Mouse (Mus musculus) bone marrow macrophage, adult 2 months (primary cell): ENCODE results near the gene Kif5c. TPM values are rescaled to one million over a fixed set of nuclear protein-coding genes. Genes with fewer than 3 reads are reported as not detected.

Source experiments
- H3K27ac ChIP-seq: 2 replicates; pipeline ENCODE4 v1.5.1; 2012; ENCODE audit warnings: low read depth, low read length; ENCODE audit not compliant: insufficient read depth
- H3K4me1 ChIP-seq: 2 replicates; pipeline ENCODE4 v1.6.1; 2012; ENCODE audit warnings: low read length; ENCODE audit not compliant: control insufficient read depth, insufficient read depth
- H3K4me3 ChIP-seq: 2 replicates; pipeline ENCODE4 v1.5.1; 2012; ENCODE audit warnings: mild to moderate bottlenecking, low read length, moderate library complexity; ENCODE audit not compliant: insufficient read depth
- CTCF ChIP-seq: IDR thresholded peaks from 2 replicates; pipeline ENCODE4 v1.5.1; 2012; ENCODE audit warnings: low read depth, mild to moderate bottlenecking, low read length, moderate library complexity
- POLR2A ChIP-seq: IDR thresholded peaks from 2 replicates; pipeline ENCODE4 v1.6.1; 2012; ENCODE audit warnings: mild to moderate bottlenecking, low read depth, low read length, borderline replicate concordance
- polyA plus RNA-seq: library from polyadenylated mRNA; stranded (reverse); fragments of >200 nt; gene quantifications from 2 replicates; pipeline ENCODE4 v1.2.4, GENCODE M21; 2012; ENCODE audit not compliant: missing spikeins, insufficient read depth, insufficient read length

Kif5c gene
- polyA plus RNA-seq, 1 experiment = 7.3 TPM

DNA sequence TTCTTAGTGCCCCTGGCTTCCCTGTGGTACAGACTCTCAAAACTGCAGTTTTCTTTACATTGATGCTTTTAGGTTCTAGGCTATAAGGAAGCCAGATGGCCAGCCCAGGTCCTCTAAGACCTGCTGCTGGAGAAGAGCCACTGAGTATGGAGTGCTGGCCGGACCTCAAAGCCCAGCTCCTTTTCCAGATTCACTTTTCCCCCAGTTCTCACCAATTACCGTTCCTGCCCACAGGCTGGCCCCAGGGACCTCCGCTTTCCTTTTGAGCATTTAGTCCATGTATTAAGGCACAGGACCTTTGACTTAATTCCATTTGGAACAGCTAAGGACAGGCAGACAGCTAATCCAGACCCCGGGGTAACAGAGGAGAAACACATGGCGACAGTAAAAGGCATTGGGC is 28.6 kb upstream of the Kif5c start:
- TF ChIP-seq CTCF (no peak), POLR2A (no peak)
- Histone ChIP-seq H3K4me1 (no peaks in the 10 kb centered on the region), H3K27ac (no peak overlapping the region), H3K4me3 (no peak overlapping the region)

DNA sequence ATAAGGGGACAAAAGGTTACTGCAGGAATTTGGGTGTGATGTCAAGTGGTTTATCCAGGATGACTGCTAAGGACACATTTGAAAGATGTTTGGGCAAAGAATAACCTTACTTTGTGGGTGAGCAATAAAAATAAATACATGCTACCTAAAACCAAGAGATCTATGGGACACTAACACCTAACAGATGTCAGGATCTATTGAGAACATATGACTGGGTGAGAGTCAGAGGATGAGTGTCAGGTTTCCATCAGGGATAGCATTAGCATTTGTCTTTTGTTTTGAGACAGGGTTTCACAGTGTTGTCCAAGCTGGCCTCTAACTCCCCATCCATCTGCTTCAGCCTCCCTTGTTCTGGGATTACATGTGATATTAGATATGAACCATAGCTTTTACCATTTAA is 26.2 kb upstream of the Kif5c start:
- H3K4me1 ChIP-seq = no peaks in the 10 kb centered on the region
- H3K4me3 ChIP-seq = no peak overlapping the region
- H3K27ac ChIP-seq = no peak overlapping the region
- TF ChIP-seq POLR2A (no peak), CTCF (no peak)

DNA sequence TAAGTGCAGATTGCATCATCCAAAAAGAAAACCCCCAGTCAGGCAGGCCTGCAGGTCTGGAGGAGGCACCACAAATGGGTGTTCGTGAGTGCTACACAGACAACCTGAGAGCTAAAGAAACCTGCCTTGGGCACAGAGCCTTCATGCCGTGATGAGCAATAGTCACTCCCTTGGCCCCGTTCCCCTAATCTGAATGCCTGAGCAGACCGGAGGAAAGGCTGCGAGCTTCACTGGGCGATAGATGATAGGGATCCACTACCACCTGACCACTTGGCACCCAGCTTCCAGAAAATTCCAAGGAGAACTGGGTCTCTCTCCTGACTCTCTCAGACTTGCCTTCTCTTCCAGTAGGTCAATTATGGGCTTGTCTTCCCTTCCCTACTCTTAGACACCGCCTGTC is 24.2 kb upstream of the Kif5c start:
- no peaks in the 10 kb centered on the region for H3K4me1 ChIP-seq
- no peak overlapping the region for H3K4me3 ChIP-seq
- TF ChIP-seq POLR2A (no peak), CTCF (no peak)
- H3K27ac ChIP-seq = no peak overlapping the region

DNA sequence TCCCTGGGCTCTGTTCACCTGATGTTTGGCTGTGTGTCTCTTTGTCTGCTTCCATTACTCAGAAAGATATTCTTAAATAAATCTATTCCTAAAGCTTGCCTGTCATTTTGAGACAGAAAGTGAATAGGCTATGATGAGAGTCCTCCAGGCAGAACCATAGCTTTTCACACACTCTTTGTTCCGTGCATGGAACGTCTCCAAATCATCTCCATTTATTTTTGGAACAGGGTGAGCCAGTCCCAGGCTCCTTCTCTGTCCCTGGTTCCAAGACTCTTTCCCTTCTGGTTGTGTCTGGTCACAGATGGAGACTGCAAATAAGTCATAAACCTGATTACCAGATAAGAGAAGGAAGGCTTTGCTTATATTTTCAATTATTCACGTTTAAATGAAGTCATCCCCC is 22.8 kb upstream of the Kif5c start:
- no peaks in the 10 kb centered on the region for H3K4me1 ChIP-seq
- H3K4me3 ChIP-seq = no peak overlapping the region
- no peak overlapping the region for H3K27ac ChIP-seq
- TF ChIP-seq POLR2A (no peak), CTCF (no peak)

DNA sequence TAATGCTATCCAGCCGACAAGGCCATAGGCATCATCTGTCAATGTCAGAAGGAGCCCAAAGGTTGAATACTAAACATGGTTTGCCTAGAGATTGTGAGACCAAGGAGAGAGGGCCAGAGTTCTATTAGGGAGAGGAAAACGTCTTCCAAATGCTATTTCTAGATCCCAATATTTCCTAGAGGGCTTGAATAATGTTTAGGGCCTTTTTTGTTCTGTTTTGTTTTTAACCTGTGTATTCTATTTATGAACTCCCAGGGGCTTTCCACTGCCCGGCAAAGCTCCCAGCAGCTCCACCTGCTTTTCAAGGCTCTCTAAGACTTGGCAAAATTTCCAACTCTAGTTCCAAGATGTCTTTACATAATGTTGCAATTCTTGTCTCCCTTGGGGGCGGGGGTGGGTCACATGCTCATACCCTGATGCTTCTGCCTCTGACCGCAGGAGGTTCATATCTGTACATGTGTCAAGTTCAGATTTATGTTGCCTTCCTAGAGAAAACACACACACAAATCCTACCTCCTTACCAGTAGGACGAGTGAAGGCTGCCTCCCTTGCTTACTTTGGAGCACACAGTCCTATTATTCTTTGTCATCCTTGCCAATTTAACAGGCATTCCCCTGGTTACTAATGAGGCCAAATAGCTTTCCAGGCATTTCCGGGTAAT is 18.9 kb upstream of the Kif5c start:
- no peak overlapping the region for H3K27ac ChIP-seq
- no peaks in the 10 kb centered on the region for H3K4me1 ChIP-seq
- TF ChIP-seq POLR2A = no peak
- no peak for TF ChIP-seq CTCF
- H3K4me3 ChIP-seq = no peak overlapping the region

DNA sequence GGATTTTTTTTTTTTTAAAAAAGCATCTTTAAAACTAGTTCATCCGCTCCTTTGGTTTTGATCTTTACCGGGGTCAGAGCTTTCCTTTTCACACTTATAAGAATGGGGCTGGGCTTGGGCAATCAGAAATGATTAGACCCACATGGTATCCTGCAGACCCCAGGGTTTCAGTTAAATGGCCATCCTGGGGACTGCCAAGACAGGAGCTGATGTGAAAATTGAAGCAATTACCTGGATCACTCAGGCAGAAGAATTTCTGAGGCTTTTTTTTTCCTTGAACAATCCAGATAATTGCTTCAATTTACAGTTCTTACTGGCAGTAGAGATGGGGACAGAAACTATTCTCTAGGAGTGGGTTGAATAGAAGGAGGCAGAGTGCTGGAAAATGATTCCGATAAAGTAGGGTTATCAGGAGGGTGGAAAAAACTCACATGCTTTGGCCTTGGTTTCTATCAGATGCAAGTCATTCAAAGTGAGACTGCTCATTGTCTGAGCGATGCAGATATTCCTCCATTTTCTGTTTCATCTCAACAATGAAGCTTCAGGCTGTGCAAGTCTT is 16.2 kb upstream of the Kif5c start:
- Histone ChIP-seq H3K4me3 (no peak overlapping the region), H3K4me1 (no peaks in the 10 kb centered on the region), H3K27ac (no peak overlapping the region)
- no peak for TF ChIP-seq CTCF
- TF ChIP-seq POLR2A = no peak

DNA sequence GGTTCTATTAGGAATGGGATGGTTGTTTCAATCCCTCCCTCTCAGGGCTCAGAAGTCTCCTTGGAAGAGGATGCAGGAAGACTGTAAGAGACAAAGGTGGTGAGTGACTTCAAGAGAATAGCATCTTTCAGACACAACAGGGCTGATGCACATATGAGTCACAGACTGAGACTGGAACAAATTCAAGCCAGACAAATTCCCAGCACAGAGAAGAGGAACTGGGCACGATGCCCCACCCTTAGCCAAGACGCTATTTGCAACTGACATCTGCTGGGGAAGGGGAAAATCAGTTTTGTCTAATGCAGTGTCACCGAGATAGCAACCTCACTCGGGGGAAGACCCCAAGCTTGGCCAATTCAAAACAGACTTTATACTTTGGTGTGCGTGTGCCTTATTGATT is 9.5 kb upstream of the Kif5c start:
- Histone ChIP-seq H3K4me3 (no peak overlapping the region), H3K4me1 (no peaks in the 10 kb centered on the region), H3K27ac (no peak overlapping the region)
- TF ChIP-seq CTCF (no peak), POLR2A (no peak)

DNA sequence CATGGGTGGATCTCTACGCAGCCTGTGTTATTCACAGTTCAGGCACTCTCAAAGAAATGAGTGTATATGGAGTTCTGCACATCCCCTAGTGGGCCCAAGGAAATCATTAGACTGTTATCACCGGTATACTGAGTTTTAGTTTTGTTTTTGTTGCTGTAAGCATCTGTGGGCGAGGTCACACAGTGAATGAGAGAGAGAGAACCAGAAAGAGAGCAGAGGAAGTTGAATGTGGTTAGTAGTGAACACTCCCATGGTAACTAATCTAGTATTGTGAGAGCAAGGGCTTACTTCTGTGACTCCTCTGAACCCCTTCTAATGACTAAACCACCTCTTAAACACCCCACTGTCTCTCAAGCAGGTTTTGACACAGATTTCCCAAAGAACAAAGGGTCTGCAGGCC is 2.3 kb upstream of the Kif5c start:
- Histone ChIP-seq H3K4me3 (no peak overlapping the region), H3K4me1 (peaks cover 3% of the 10 kb centered on the region), H3K27ac (no peak overlapping the region)
- TF ChIP-seq POLR2A (no peak), CTCF (no peak)

DNA sequence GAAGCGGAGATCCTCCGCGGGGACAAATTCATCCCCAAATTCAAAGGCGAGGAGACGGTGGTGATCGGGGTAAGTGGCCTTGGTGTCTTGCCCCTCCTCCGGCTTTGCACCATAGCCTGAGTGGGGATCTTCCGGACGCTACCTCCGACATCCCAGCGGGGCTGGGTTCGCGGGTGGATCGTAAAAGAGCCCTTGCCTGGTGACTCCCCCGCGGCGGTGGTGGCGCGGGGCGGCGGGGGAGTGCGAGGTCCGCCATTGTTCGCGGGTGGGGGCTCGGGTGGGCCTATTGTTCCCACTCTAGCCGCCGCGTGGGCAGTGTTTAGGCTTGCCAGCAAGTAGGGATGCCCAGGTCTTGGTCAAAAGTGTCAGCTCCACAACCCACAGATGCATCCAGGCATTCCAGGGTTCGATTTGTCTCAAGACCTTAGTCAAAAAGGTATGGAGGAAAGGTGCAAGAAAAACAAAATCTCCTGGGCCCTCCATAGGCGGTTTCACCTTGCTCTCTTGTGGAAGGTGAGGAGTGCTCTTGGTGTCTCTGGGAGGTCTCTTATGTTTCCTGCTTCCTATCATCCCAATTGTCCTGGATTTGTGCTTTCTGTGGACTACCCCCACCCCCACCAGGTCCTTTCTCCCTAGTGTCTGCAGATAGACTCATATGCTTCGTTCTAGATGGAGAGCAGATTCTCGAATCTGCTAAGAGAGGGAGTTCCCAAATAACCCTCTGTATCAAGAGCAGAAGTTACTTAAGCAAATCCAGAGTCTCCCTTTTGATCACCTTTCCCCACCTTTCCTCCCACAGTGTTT is 823 bp downstream of the Kif5c start:
- Histone ChIP-seq H3K4me3 (peak overlapping the region; percentile 42), H3K27ac (no peak overlapping the region), H3K4me1 (peaks cover 3% of the 10 kb centered on the region)
- TF ChIP-seq CTCF (no peak), POLR2A (no peak)

DNA sequence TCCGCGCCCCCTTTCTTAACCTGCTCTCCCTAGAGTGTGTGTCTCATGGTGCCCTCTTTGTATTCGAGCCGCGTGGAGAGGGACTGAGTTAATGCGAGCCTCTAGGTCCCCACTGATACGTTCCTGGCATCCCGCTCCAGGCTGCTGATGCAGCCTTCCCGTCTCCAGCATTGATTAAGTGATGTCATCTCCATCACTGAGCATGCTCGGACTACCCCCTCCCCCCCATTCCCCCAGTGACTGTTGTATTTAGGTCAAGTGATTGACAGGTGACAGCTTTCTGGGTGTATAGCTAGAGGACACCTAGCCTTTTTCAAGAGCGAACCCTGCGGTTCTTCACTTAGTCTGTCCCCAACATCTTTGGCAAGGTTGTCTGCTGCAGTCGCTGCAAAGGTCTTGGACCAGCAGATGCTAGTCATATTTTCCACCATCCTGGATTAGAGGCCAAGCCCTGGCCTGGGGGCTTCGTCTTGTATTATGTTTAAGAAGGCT is 1.6 kb downstream of the Kif5c start:
- Histone ChIP-seq H3K27ac (no peak overlapping the region), H3K4me3 (no peak overlapping the region), H3K4me1 (peaks cover 3% of the 10 kb centered on the region)
- no peak for TF ChIP-seq CTCF
- TF ChIP-seq POLR2A = no peak
